Mouse (Mus musculus) neural tube, embryonic 14.5 days (tissue): Measurements from ENCODE around the gene Slc4a3. TPM values are rescaled to one million over a fixed set of nuclear protein-coding genes. Genes with fewer than 3 reads are reported as not detected.

Source experiments
- ATAC-seq: fragments of 200-750 bp; cut with Nextera tagmentation; 2 replicates; pipeline ENCODE4 v1.8.0; 2017; ENCODE audit warnings: low read depth, mild to moderate bottlenecking, moderate TSS enrichment, moderate library complexity
- H3K27ac ChIP-seq: fragments of 300-500 bp; sonication (generic); 2 replicates; pipeline ENCODE4 v1.5.1; 2014; ENCODE audit warnings: low read depth, mild to moderate bottlenecking, control low read depth, low read length, moderate library complexity, mixed read lengths
- H3K27me3 ChIP-seq: fragments of 300-500 bp; sonication (generic); 2 replicates; pipeline ENCODE4 v1.6.1; 2014; ENCODE audit warnings: low read length; ENCODE audit not compliant: control insufficient read depth, insufficient read depth
- H3K36me3 ChIP-seq: fragments of 300-500 bp; sonication (generic); 2 replicates; pipeline ENCODE4 v1.6.1; 2014; ENCODE audit warnings: low read length, mixed read lengths; ENCODE audit not compliant: control insufficient read depth, insufficient read depth
- H3K4me1 ChIP-seq: fragments of 300-500 bp; sonication (generic); 2 replicates; pipeline ENCODE4 v1.6.1; 2014; ENCODE audit warnings: low read length; ENCODE audit not compliant: control insufficient read depth, insufficient read depth
- H3K4me2 ChIP-seq: fragments of 300-500 bp; sonication (generic); 2 replicates; pipeline ENCODE4 v1.6.1; 2014; ENCODE audit warnings: mild to moderate bottlenecking, low read depth, low read length, control low read depth
- H3K4me3 ChIP-seq: fragments of 300-500 bp; sonication (generic); 2 replicates; pipeline ENCODE4 v1.5.1; 2014; ENCODE audit warnings: low read depth, low read length, control low read depth, mixed read lengths
- H3K9ac ChIP-seq: fragments of 300-500 bp; sonication (generic); replicated peaks from 2 replicates; pipeline ENCODE4 v1.6.1; 2014; ENCODE audit warnings: low read depth, mild to moderate bottlenecking, control low read depth, low read length, mixed read lengths
- H3K9me3 ChIP-seq: fragments of 300-500 bp; sonication (generic); 2 replicates; pipeline ENCODE4 v1.6.1; 2016; ENCODE audit warnings: low read length; ENCODE audit not compliant: control insufficient read depth
- whole genome bisulfite sequencing: fragments of 180-500 bp; shearing (Covaris S2); extraction: QIAGEN DNeasy Blood & Tissue Kit; methylation state at CpG from one replicate; pipeline ENCODE4 v1.1.7; 2014; 5-methylcytosine and 5-hydroxymethylcytosine counted together
- polyA plus RNA-seq: library from polyadenylated mRNA; unstranded; fragments of >200 nt; fragmentation: Nextera tagmentation; extraction: Ambion mirVana; gene quantifications from 2 replicates; pipeline ENCODE4 v1.2.1, GENCODE M21; 2014

The Slc4a3 gene
- polyA plus RNA-seq, 1 experiment from 2014 or later, result 39.9 TPM

- Histone ChIP-seq H3K4me2 (no peak overlapping the region), H3K9ac (no peak overlapping the region), H3K27me3 (no peaks in the 10 kb centered on the region), H3K4me1 (no peaks in the 10 kb centered on the region), H3K4me3 (no peak overlapping the region), H3K36me3 (no peaks in the 10 kb centered on the region), H3K27ac (no peak overlapping the region), H3K9me3 (no peaks in the 10 kb centered on the region)
- 96% methylated on average over 3 of the region's 3 CpGs for WGBS
- no peak for ATAC-seq
These were observed 40.7 kb downstream of the Slc4a3 start for GRCm38 (mm10) chr1:75586791-75587190.

- WGBS, result 79% methylated on average over 12 of the region's 12 CpGs
- Histone ChIP-seq H3K27me3 (no peaks in the 10 kb centered on the region), H3K9ac (no peak overlapping the region), H3K36me3 (no peaks in the 10 kb centered on the region), H3K9me3 (no peaks in the 10 kb centered on the region), H3K27ac (no peak overlapping the region), H3K4me3 (no peak overlapping the region), H3K4me2 (no peak overlapping the region), H3K4me1 (no peaks in the 10 kb centered on the region)
- no peak for ATAC-seq
These were observed 42.0 kb downstream of the Slc4a3 start for GRCm38 (mm10) chr1:75587738-75588719.

GRCm38 (mm10) chr1:75588874-75589273 is 42.8 kb downstream of the Slc4a3 start:
- Histone ChIP-seq H3K27ac (no peak overlapping the region), H3K36me3 (no peaks in the 10 kb centered on the region), H3K4me1 (no peaks in the 10 kb centered on the region), H3K9me3 (no peaks in the 10 kb centered on the region), H3K4me2 (no peak overlapping the region), H3K4me3 (no peak overlapping the region), H3K27me3 (no peaks in the 10 kb centered on the region), H3K9ac (no peak overlapping the region)
- 32% methylated on average over 7 of the region's 7 CpGs for WGBS
- no peak for ATAC-seq

DNA sequence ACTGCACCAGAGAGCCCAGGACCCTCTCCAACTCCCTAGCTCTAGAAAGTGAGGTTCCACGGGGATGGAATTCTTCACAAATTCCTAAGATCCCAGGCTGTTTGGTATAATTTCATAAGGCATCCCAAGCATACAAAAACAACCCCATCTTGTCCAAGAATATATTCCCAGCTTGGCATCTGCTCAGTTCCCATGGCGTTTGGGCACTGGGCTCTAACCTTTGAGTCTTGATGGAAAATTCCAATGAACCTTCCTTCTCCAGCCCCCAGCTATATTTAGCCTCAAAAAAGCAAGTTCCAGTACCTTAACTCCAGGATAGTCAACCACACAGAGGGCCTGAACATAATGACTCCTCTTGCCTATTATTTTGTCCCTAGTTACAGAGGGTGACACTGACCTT is 43.9 kb downstream of the Slc4a3 start:
- Histone ChIP-seq H3K36me3 (no peaks in the 10 kb centered on the region), H3K4me3 (no peak overlapping the region), H3K9me3 (no peaks in the 10 kb centered on the region), H3K4me2 (no peak overlapping the region), H3K9ac (no peak overlapping the region), H3K27ac (no peak overlapping the region), H3K27me3 (no peaks in the 10 kb centered on the region), H3K4me1 (no peaks in the 10 kb centered on the region)
- no peak for ATAC-seq
- WGBS, result 87% methylated on average over 2 of the region's 2 CpGs

DNA sequence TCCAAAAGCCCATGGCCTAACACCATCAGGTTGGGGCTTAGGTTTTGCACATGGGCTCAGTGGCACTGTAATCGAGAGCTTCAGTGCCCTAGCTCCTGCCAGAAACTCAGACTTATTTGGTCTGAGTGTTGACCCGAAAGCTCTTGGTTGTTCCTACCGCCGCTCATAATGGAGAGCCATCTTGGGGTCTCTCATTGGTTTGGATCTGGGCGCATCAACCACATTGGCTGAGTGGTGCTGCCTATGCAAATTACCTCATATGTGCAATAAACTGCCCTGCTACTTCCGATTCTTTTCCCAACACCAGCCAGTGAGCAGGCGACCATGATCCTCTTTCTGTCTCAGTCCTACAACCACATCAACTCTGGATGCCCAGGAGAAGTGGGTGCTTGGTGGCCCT is 47.9 kb downstream of the Slc4a3 start:
- Histone ChIP-seq H3K4me2 (no peak overlapping the region), H3K9ac (no peak overlapping the region), H3K27me3 (no peaks in the 10 kb centered on the region), H3K4me3 (no peak overlapping the region), H3K4me1 (no peaks in the 10 kb centered on the region), H3K36me3 (no peaks in the 10 kb centered on the region), H3K9me3 (no peaks in the 10 kb centered on the region), H3K27ac (no peak overlapping the region)
- ATAC-seq, result no peak
- WGBS, result 84% methylated on average over 7 of the region's 7 CpGs

GRCm38 (mm10) chr1:75594836-75595235 is 48.8 kb downstream of the Slc4a3 start:
- H3K4me3 ChIP-seq, result no peak overlapping the region

DNA sequence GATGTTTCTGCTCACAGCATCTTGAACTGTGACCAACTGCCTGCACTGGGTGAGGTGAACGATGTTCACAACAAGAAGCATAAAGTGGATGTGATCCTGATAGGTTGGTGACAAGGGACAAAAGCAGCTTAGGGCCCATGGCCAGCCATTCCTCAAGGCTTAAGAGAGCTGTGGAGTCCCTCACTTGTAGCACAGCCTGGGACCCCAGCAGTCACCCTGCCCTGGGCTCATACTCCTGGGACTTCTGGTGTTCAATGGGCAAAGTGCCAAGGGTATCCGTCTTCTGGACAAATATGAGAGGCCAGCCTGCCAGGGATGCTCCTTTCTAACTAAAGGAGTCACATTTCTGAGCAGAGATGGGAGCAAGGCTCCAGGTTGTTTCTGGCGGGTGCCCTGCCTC is 49.9 kb downstream of the Slc4a3 start:
- H3K4me1 ChIP-seq, result no peaks in the 10 kb centered on the region
- H3K27me3 ChIP-seq, result no peaks in the 10 kb centered on the region
- WGBS, result 72% methylated on average over 3 of the region's 3 CpGs
- ATAC-seq, result no peak
- H3K9me3 ChIP-seq, result no peaks in the 10 kb centered on the region
- H3K4me2 ChIP-seq, result no peak overlapping the region
- H3K27ac ChIP-seq, result no peak overlapping the region
- H3K36me3 ChIP-seq, result no peaks in the 10 kb centered on the region
- no peak overlapping the region for H3K9ac ChIP-seq
- H3K4me3 ChIP-seq, result no peak overlapping the region

More at GRCm38 (mm10) chr1:75594836-75595235, 48.8 kb downstream of the Slc4a3 start:
- no peak overlapping the region for H3K27ac ChIP-seq
- 0 out of 2 replicates have a peak overlapping the region, but pooled peaks have one; percentile 7 for H3K9ac ChIP-seq
- no peak for ATAC-seq
- no peak overlapping the region for H3K4me2 ChIP-seq
- 36% methylated on average over 9 of the region's 9 CpGs for WGBS
- no peaks in the 10 kb centered on the region for H3K9me3 ChIP-seq
- H3K4me1 ChIP-seq, result no peaks in the 10 kb centered on the region
- H3K36me3 ChIP-seq, result no peaks in the 10 kb centered on the region
- H3K27me3 ChIP-seq, result no peaks in the 10 kb centered on the region

GRCm38 (mm10) chr1:75596906-75597305 is 50.8 kb downstream of the Slc4a3 start:
- Histone ChIP-seq H3K27ac (no peak overlapping the region), H3K36me3 (no peaks in the 10 kb centered on the region), H3K9ac (no peak overlapping the region), H3K4me3 (no peak overlapping the region), H3K4me1 (no peaks in the 10 kb centered on the region), H3K9me3 (no peaks in the 10 kb centered on the region), H3K4me2 (no peak overlapping the region), H3K27me3 (no peaks in the 10 kb centered on the region)
- no peak for ATAC-seq
- 98% methylated on average over 2 of the region's 2 CpGs for WGBS

- no peak for ATAC-seq
- Histone ChIP-seq H3K4me1 (no peaks in the 10 kb centered on the region), H3K4me3 (no peak overlapping the region), H3K36me3 (no peaks in the 10 kb centered on the region), H3K4me2 (no peak overlapping the region), H3K27me3 (no peaks in the 10 kb centered on the region), H3K9ac (no peak overlapping the region), H3K9me3 (no peaks in the 10 kb centered on the region), H3K27ac (no peak overlapping the region)
These were observed 51.6 kb downstream of the Slc4a3 start for GRCm38 (mm10) chr1:75597622-75598021.
